Mouse (Mus musculus) heart, adult 2 months (tissue): ENCODE results near the gene D630039A03Rik. TPM values are rescaled to one million over a fixed set of nuclear protein-coding genes. Genes with fewer than 3 reads are reported as not detected.
"Not testable (repeated sequence)": the region's sequence is repeated elsewhere in the genome, so short reads cannot be mapped to it uniquely, and the experiment has no call there.

Source experiments
- DNase-seq, 2 experiments: peaks; one replicate each; pipeline ENCODE4 v3.0.0; 2021
- H3K27ac ChIP-seq: fragments of 200-600 bp; 2 replicates; pipeline ENCODE4 v1.8.1; 2022
- H3K27me3 ChIP-seq: fragments of 200-500 bp; 2 replicates; pipeline ENCODE4 v1.6.1; 2012; ENCODE audit warnings: mild to moderate bottlenecking, low read length, inconsistent platforms, mixed read lengths; ENCODE audit not compliant: control insufficient read depth, insufficient read depth
- H3K36me3 ChIP-seq: fragments of 200-500 bp; 2 replicates; pipeline ENCODE4 v1.6.1; 2012; ENCODE audit warnings: low read length, inconsistent platforms; ENCODE audit not compliant: control insufficient read depth, insufficient read depth
- H3K4me1 ChIP-seq: fragments of 200-500 bp; 2 replicates; pipeline ENCODE4 v1.6.1; 2011; ENCODE audit warnings: low read length; ENCODE audit not compliant: control insufficient read depth, insufficient read depth
- H3K4me3 ChIP-seq: fragments of 200-600 bp; 2 replicates; pipeline ENCODE4 v1.8.1; 2022
- H3K79me2 ChIP-seq: fragments of 200-500 bp; replicated peaks from 2 replicates; pipeline ENCODE4 v1.6.1; 2012; ENCODE audit warnings: mild to moderate bottlenecking, inconsistent platforms, low read length, moderate library complexity, mixed read lengths; ENCODE audit not compliant: control insufficient read depth, insufficient read depth
- H3K9ac ChIP-seq: fragments of 200-500 bp; 2 replicates; pipeline ENCODE4 v1.6.1; 2012; ENCODE audit warnings: low read depth, mild to moderate bottlenecking, control low read depth, inconsistent platforms, low read length, mixed read lengths
- CTCF ChIP-seq: fragments of 200-600 bp; IDR thresholded peaks from 2 replicates; pipeline ENCODE4 v1.8.1; 2022; ENCODE audit warnings: antibody characterized with exemption, mild to moderate bottlenecking, moderate library complexity
- EP300 ChIP-seq: fragments of 200-500 bp; IDR thresholded peaks from 2 replicates; pipeline ENCODE4 v1.6.1; 2011; ENCODE audit warnings: low read depth, low read length, control low read depth; ENCODE audit not compliant: insufficient read depth
- POLR2A ChIP-seq: fragments of 200-500 bp; IDR thresholded peaks from 2 replicates; pipeline ENCODE4 v1.6.1; 2011; ENCODE audit warnings: mild to moderate bottlenecking, low read depth, low read length, control low read depth; ENCODE audit not compliant: insufficient read depth
- WGBS: fragments of 180-500 bp; shearing (Covaris S2); methylation state at CpG from one replicate; pipeline ENCODE4 v1.1.7; 2018; 5-methylcytosine and 5-hydroxymethylcytosine counted together
- intact Hi-C: fragments of 180-260 bp; cut with DNase I; formaldehyde crosslinking; loops from one replicate; pipeline ENCODE4 v1.15.1; 2025
- polyA plus RNA-seq: library from polyadenylated mRNA; depleted of rRNA; stranded (reverse); fragments of >200 nt; gene quantifications from 2 replicates; pipeline ENCODE4 v1.2.3, GENCODE M21; 2012
- total RNA-seq, 2 experiments: library from RNA; stranded (reverse); gene quantifications; 2 replicates each; pipeline ENCODE4 v1.2.3; 2021

Gene D630039A03Rik
- total and polyA plus RNA-seq, 3 experiments: 0.13 to 0.31 (median 0.27) TPM

DNA sequence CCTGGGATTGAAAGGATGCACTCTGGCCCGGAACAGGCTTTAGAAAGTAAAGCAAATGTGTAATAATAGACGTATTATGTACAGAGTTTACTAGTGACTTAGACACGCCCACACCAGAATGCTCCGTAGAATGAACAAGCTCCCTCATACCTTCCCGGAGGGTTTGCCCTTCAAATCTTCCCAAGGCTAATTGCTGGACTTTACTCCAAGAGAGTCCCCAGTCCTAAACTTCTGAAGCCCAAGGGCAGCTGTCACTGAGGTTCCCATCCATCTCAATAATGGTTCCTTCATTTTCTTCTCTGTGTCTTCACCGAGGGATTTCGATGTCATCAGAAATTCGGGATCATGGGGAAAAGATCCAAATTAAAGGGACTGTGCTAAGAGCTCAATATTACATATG, 26.3 kb downstream of the D630039A03Rik start:
- 85% methylated on average over 8 of the region's 8 CpGs for WGBS
- Histone ChIP-seq H3K27ac (no peak overlapping the region), H3K4me3 (no peak overlapping the region), H3K36me3 (peaks cover 18% of the 10 kb centered on the region), H3K79me2 (peaks cover 1% of the 10 kb centered on the region), H3K27me3 (no peaks in the 10 kb centered on the region), H3K9ac (no peak overlapping the region), H3K4me1 (peaks cover 6% of the 10 kb centered on the region)
- DNase-seq: peak in 1 of 2 experiments; percentile 4
- intact Hi-C loops: no loop called here
- TF ChIP-seq CTCF (no peak), POLR2A (no peak), EP300 (no peak)

GRCm38 (mm10) chr4:57888978-57889377, 27.1 kb downstream of the D630039A03Rik start:
- not testable (repeated sequence) for H3K4me3 ChIP-seq
- 83% methylated on average over 1 of the region's 1 CpGs for WGBS

GRCm38 (mm10) chr4:57888246-57888645, 27.9 kb downstream of the D630039A03Rik start:
- 92% methylated on average over 2 of the region's 2 CpGs for WGBS
- Histone ChIP-seq H3K79me2 (peaks cover 1% of the 10 kb centered on the region), H3K27me3 (no peaks in the 10 kb centered on the region), H3K9ac (no peak overlapping the region), H3K4me1 (peaks cover 13% of the 10 kb centered on the region), H3K4me3 (no peak overlapping the region), H3K36me3 (peaks cover 21% of the 10 kb centered on the region), H3K27ac (no peak overlapping the region)
- TF ChIP-seq EP300 (no peak), CTCF (0 out of 2 replicates have a peak, but pooled peaks have one; percentile 11), POLR2A (no peak)
- peak in 1 of 2 experiments; percentile 9 for DNase-seq
- intact Hi-C loops: no loop called here

More at GRCm38 (mm10) chr4:57888978-57889377, 27.1 kb downstream of the D630039A03Rik start:
- H3K27ac ChIP-seq, H3K9ac ChIP-seq, H3K79me2 ChIP-seq, H3K27me3 ChIP-seq, intact Hi-C loops, DNase-seq: not testable (repeated sequence)
- H3K36me3 ChIP-seq: peaks cover 20% of the 10 kb centered on the region
- peaks cover 11% of the 10 kb centered on the region for H3K4me1 ChIP-seq

DNA sequence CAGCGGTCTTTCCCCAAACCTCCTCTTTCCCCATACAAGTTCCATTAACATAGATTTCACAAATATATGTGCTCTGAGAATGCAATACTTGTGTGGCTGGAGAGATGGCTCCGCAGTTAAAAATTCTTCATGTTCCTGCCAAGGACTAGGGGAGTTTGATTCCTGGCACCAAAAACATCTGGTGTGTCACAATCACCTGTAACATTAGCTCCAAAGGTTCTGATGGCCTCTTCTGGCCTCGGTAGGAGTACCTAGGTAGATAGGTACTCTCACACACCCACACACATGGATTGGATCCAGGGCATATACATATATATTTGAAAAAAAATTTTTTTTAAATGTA, 29.2 kb downstream of the D630039A03Rik start:
- Histone ChIP-seq H3K4me1 (peaks cover 15% of the 10 kb centered on the region), H3K4me3 (no peak overlapping the region), H3K36me3 (peaks cover 26% of the 10 kb centered on the region), H3K79me2 (peaks cover 5% of the 10 kb centered on the region), H3K9ac (no peak overlapping the region), H3K27me3 (no peaks in the 10 kb centered on the region), H3K27ac (no peak overlapping the region)
- 77% methylated on average over 3 of the region's 3 CpGs for WGBS
- intact Hi-C loops: no loop called here
- no peak for TF ChIP-seq EP300
- TF ChIP-seq CTCF: no peak
- no peak for TF ChIP-seq POLR2A
- DNase-seq: no peak

GRCm38 (mm10) chr4:57886066-57886887, 29.8 kb downstream of the D630039A03Rik start:
- Histone ChIP-seq H3K36me3 (peaks cover 28% of the 10 kb centered on the region), H3K27ac (no peak overlapping the region), H3K4me3 (no peak overlapping the region), H3K9ac (no peak overlapping the region), H3K27me3 (no peaks in the 10 kb centered on the region), H3K4me1 (peaks cover 16% of the 10 kb centered on the region), H3K79me2 (peaks cover 7% of the 10 kb centered on the region)
- 53% methylated on average over 11 of the region's 11 CpGs for WGBS
- TF ChIP-seq CTCF (no peak), POLR2A (no peak), EP300 (no peak)
- DNase-seq: peak; percentile 40 to 48
- intact Hi-C loops: no loop called here

GRCm38 (mm10) chr4:57885186-57885585, 30.9 kb downstream of the D630039A03Rik start:
- DNase-seq: peak in 1 of 2 experiments; percentile 13
- H3K36me3 ChIP-seq: peaks cover 36% of the 10 kb centered on the region
- H3K4me3 ChIP-seq: no peak overlapping the region
- H3K27ac ChIP-seq: no peak overlapping the region
- intact Hi-C loops: no loop called here
- no peaks in the 10 kb centered on the region for H3K27me3 ChIP-seq
- H3K79me2 ChIP-seq: peaks cover 11% of the 10 kb centered on the region
- H3K4me1 ChIP-seq: peaks cover 19% of the 10 kb centered on the region
- 47% methylated on average over 2 of the region's 2 CpGs for WGBS
- no peak overlapping the region for H3K9ac ChIP-seq
- TF ChIP-seq EP300 (no peak), POLR2A (no peak), CTCF (no peak)
